Mouse (Mus musculus) kidney, adult 18-20 months (tissue): ENCODE measurements around the gene Ankrd13c.
A peak's percentile ranks its signal among the peaks of the same experiment; 100 is the strongest.
"Not testable (repeated sequence)": the region's sequence is repeated elsewhere in the genome, so short reads cannot be mapped to it uniquely, and the experiment has no call there.

Source experiments
- DNase-seq: peaks from one replicate; pipeline ENCODE4 v3.0.0; 2021

The Ankrd13c gene

GRCm38 (mm10) chr3:157946843-157947358 lies at the start of gene Ankrd13c:
Ankrd13c (plus strand) TSS chr3:157947239.
- peak; percentile 95 for DNase-seq

GRCm38 (mm10) chr3:157897645-157898044 lies 49.4 kb upstream of the Ankrd13c start:
- DNase-seq: no peak

DNA sequence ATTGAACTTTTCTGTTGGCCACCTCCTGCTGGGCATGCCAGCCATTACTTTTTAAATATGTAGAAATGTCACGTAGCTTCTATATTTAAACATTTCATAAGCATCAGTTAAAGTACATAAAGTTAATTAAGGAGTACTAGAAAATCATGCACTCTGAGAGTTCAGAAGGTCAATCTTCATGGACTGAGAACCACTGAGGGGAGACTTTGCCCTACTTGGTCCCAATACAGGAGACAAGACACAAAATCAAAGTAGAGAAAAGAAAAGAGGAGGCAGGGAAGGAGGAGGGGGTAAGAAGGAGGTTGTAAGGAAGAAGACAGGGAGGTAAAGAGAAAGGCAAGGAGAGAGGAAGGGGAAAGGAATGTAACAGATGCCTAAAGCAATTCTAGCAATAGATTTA lies 47.1 kb upstream of the Ankrd13c start:
- no peak for DNase-seq

DNA sequence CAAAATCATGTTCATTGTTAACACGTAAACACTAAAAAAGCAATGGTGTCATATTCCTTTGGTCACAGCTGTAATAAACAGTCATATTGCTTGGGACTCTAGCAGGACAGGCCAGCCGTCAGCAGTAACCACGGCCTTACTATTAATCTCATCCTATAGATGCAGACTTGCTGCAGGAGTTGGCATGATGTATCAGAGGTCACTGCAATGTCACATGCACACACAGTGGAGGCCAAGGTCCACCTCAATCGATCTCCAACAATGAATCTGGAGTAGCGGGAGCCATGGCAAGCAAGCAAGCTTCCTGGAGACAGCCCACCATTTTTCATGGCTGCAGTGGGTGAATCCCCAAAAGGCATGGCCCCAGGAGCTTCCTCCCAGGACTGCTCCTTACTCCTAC lies 45.3 kb upstream of the Ankrd13c start:
- no peak for DNase-seq

DNA sequence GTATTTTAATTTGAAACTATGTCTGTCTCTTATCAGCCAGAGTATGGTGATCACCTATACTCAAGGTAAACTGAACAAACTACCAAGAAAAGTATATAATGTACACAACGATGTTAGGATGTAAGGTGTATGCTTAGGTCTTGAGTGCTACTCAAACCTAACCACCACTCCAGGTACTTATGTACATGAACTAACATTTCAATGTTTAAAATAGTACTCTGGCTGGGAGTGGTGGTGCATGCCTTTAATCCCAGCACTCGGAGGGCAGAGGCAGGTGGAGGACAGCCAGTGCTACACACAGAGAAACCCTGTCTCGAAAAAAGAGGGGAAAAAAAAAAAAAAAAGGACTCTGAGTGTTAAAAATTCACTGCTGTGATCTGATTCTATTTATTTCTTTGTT lies 38.9 kb upstream of the Ankrd13c start:
- DNase-seq: no peak

GRCm38 (mm10) chr3:157910262-157910661 lies 36.8 kb upstream of the Ankrd13c start:
- no peak for DNase-seq

DNA sequence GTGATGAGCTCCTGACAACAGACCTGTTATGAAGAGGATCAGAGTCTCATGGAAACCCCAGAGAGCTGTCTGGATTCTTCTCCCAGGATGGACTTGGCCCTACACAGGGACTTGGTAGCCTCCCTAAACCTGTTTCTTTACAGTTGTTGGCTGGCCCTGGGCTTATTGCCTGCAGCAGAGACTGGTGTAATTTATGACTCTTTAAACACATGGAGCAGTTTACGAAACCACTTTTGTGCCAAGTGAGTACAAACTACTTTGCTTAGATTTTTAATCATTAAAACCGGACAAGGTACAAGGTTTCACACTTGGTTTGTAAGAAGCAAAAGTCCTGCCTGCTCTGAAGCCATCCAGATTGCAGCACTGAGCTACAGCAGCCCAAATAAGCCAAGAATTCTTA lies 34.9 kb upstream of the Ankrd13c start:
- peak; percentile 47 for DNase-seq

DNA sequence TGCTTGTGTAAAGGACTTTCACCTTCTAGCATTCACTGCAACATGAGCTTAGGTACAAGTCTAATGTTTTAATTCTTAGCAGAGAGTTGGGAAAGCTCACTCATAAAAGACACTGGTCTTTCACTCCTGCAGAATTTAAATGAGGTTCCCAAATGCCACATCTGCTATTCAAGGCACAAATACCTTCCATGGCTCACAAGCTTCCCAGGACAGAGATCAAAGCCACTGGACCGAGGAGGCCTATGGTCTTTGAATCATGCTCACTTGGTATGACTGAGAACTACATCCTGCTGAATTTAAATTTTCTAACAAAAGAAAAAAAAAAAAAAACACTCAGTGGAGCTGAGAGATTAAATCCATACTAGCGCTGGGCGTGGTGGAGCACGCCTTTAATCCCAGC lies 30.7 kb upstream of the Ankrd13c start:
- peak; percentile 39 for DNase-seq

DNA sequence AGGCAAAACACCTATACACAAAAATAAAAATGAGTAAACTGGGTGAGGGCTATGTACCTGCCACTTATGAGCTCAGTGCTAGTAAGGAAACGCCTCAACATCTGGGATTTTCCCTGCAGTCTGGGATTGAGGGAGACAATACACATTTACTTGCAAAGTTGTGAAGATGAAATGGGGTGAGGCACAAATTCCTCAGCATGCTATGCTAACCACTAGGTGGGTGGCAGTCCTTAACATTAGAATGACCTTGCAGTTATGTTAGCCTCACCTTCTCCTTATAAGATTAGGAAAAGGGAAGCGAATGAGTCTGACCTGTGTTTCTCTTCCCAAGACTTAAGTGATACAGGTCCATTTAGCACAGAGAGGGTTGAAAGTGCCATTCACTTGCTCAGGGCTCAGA lies 25.7 kb upstream of the Ankrd13c start:
- no peak for DNase-seq

DNA sequence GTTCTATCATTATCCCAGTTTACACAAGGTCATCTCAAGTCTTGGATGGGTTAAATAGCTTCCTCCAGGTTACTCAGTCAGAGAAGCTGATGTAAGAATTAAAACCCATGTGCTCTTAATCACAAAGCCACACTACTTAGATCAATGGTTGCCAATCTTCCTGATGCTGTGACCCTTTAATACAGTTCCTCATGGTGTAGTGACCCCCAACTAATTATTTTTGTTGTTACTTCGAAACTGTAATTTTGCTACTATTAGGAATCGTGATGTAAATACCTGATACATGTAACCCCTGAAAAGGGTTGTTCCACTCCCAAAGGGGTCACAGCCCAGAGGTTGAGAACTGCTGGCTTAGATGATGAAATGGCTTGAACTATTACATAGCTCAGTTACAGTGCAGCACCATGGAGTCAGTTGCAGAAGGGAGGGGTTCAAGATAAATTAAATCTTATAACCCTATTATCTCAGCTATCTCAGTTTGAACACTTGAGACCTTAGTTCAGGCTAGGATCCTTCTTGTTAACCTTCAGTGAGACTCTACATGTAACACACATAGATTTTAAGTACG lies 23.7 kb upstream of the Ankrd13c start:
- no peak for DNase-seq

DNA sequence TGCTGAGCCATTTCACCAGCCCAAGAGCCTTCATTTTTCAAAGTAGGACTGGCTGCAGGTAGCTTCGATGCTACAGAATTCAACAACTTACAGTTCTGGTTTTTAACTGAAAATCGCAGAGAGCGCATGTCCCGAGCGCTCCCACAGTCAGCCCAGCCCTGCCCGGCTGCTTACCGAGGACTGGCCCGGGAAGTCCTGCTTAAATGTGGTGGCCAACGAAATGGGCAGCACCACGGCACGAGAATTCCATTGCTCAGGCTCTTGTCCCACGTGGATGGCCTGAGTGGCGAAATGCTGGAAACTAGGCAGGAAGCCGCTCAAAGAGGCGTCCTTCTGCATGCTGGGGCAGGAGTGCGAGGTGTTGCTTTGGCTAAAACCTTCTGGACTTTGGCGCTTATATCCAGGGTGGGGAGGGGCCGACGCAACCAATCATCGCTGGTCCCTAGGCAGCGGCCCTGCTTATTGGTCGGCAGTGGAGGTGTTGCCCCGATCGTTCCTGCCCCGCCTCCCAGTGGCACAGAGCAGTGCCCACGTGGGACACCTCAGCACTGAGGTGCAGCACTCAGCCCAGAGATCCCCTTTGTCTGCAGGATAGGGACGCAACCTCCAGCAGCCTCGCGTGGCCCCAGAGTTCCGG lies 22.2 kb upstream of the Ankrd13c start, which contains the start of gene Cth:
Gene Cth, minus strand, starts transcription at position 386 of the 637 bp plus-strand sequence.
- DNase-seq: peak; percentile 93

DNA sequence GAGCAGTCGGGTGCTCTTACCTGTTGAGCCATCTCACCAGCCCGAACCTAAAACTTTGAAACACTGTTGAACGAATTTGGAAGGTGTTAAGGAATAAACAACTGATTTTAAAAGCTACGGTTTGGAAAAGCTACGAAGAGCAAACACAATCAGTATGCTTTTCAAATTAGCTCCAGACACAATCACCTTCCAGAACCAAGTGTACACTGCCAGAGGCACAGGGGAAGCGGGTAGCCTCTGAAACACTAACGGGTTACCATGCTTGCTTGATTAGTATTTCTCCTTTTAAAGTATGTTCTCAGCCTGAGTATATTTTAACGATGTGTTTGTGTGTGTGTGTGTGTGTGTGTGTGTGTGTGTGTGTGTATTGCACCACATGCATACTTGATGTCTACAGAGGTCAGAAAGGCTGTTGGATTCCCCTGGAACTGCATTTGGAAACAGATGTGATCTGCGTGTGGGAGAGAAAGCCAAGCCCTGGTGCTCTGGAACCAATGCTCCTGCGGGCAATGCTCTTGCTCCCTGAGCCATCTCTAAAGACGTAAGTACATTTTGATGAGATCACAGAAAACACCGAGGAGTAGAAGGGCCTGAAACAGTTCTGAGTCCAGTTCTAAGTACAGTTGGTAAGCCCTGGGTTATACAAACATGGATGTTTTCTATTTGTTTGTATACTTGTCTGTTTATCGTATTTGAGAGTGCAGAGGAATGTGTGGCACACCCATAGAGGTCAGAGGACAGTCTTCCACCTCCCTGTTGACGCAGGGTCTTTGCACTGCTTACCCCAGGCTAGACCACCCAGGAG lies 21.1 kb upstream of the Ankrd13c start:
- DNase-seq: no peak

DNA sequence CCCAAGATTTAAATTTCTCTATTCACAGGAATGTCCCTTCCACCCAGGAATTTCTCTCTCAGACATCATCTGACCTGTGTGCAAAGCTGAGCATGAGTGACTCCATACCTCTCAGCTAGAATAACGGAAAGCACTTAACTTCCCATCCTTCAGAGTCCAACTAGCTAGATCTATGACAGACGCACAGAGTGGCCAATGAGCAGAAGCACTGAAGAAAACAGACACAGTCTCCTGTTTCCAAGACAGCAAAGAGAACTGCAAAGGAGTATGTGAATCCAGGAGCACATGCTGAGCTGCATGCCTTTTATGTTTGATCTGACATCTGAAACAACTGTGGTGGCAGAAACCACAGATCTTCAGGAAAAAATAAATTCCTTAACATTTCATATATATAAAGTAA lies 20.3 kb upstream of the Ankrd13c start:
- DNase-seq: no peak

- DNase-seq: no peak
Measured at GRCm38 (mm10) chr3:157928731-157929130, 18.3 kb upstream of the Ankrd13c start.

DNA sequence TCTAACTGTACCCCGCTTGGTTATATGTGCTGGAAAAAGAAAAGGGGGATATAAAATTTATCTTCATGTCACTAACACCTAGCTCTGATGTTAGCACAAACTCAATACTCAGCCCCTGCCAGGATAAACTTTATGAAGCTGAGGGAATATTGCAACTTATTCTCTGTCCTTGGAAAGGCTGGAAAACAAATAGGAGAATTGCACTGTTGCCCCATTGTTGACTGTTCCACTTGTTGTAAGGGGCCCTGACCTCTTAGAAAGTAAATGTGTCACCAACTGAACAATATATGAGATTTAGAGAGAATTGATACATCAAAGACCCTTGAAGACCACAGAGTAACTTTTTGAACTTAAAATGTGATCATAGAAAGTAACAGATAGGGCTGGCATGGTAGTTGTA lies 17.6 kb upstream of the Ankrd13c start:
- no peak for DNase-seq

GRCm38 (mm10) chr3:157931592-157931991 lies 15.4 kb upstream of the Ankrd13c start:
- DNase-seq: peak; percentile 54

DNA sequence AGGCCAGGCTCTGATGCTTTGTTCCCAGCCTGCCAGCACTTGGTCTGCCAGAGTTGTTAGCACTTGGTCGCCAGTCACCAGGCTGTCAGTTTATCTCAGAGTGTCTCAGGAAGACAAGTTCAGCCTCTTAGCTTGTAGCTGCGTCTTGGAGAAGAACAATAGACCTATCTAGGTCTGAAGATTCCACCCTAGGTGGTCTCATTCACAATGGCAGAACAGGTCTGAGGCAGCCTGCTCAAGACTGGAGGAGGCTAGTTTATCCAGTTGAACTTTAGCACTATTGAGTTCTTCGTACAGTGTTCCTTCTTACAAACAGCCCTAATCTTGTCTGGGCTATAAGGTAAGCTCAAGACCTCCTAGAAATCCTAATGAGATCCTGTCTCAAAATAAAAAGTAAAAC lies 15.0 kb upstream of the Ankrd13c start:
- no peak for DNase-seq

- DNase-seq: not testable (repeated sequence)
Measured at GRCm38 (mm10) chr3:157933223-157933622, 13.8 kb upstream of the Ankrd13c start.

DNA sequence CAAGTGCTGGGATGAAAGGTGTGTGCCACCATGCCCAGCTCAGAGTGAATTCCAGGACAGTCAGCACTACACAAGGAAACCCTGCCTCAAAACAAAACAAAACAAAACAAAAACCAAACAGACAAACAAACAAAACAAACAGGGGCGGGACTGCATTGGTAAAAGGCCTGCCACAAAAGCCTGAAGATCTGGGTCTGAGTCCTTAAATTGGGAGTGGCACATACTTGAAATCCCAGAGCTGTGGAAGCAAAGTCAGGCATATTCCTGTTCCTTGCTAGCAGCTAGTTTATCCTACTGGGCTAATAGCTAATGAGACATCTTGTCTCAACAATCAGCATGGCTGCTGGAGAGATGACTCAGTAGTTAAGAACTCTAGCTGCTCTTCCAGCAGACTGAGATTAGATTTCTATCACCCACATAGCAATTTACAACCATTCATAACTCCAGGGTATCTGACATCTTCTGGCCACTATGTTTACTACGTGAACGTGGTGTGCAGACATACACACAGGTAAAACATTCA lies 12.7 kb upstream of the Ankrd13c start:
- DNase-seq: no peak

GRCm38 (mm10) chr3:157938585-157938984 lies 8.5 kb upstream of the Ankrd13c start:
- no peak for DNase-seq

GRCm38 (mm10) chr3:157947383-157948280 lies 593 bp downstream of the Ankrd13c start:
- DNase-seq: peak; percentile 72

DNA sequence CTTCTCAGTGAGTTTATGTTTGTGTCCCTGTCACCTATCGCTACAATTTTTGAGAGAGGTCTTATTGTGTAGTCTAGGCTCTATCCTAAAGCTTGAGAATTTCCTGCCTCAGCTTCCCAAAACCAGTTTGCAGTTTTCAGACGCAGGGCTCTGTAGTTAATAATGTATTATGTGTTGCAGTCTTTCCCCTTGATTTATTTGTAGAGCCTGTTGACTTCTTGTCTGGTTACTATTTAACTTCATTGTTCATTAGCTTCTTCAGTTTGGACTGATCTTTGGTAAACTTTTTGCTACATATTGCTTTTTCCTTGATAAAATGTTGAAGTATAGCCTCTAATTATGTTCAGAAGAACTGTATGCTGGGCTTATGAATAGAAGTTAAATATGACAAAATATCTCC lies 5.7 kb downstream of the Ankrd13c start:
- DNase-seq: no peak

- no peak for DNase-seq
Measured at GRCm38 (mm10) chr3:157955466-157955865, 8.4 kb downstream of the Ankrd13c start.
